Mouse (Mus musculus) liver, postnatal 0 days (tissue): ENCODE results near the gene Drd1. TPM values are rescaled to one million over a fixed set of nuclear protein-coding genes. Genes with fewer than 3 reads are reported as not detected.

Experiments
- ATAC-seq: fragments of 200-750 bp; cut with Nextera tagmentation; 2 replicates; pipeline ENCODE4 v1.8.0; 2017; ENCODE audit warnings: mild to moderate bottlenecking, moderate library complexity
- DNase-seq: peaks from one replicate; pipeline ENCODE4 v3.0.0-alpha.2; 2016
- H3K27ac ChIP-seq: fragments of 300-500 bp; sonication (generic); 2 replicates; pipeline ENCODE4 v1.5.1; 2014; ENCODE audit warnings: antibody characterized with exemption, moderate library complexity, mild to moderate bottlenecking, low read depth
- H3K27me3 ChIP-seq: fragments of 300-500 bp; sonication (generic); 2 replicates; pipeline ENCODE4 v1.6.1; 2014; ENCODE audit warnings: low read length, control low read depth, mixed read lengths; ENCODE audit not compliant: insufficient read depth
- H3K36me3 ChIP-seq: fragments of 300-500 bp; sonication (generic); replicated peaks from 2 replicates; pipeline ENCODE4 v1.6.1; 2014; ENCODE audit warnings: mild to moderate bottlenecking, control low read depth, low read length, moderate library complexity, mixed read lengths; ENCODE audit not compliant: insufficient read depth
- H3K4me1 ChIP-seq: fragments of 300-500 bp; sonication (generic); 2 replicates; pipeline ENCODE4 v1.6.1; 2014; ENCODE audit warnings: antibody characterized with exemption, mild to moderate bottlenecking, control low read depth; ENCODE audit not compliant: insufficient read depth
- H3K4me2 ChIP-seq: fragments of 300-500 bp; sonication (generic); 2 replicates; pipeline ENCODE4 v1.6.1; 2014; ENCODE audit warnings: low read depth, mild to moderate bottlenecking, low read length, moderate library complexity, mixed read lengths
- H3K4me3 ChIP-seq: fragments of 300-500 bp; sonication (generic); 2 replicates; pipeline ENCODE4 v1.5.1; 2014; ENCODE audit warnings: low read depth, low read length
- H3K9ac ChIP-seq: fragments of 300-500 bp; sonication (generic); replicated peaks from 2 replicates; pipeline ENCODE4 v1.6.1; 2014; ENCODE audit warnings: mild to moderate bottlenecking, moderate library complexity
- H3K9me3 ChIP-seq: fragments of 300-500 bp; sonication (generic); 2 replicates; pipeline ENCODE4 v1.6.1; 2016; ENCODE audit warnings: mild to moderate bottlenecking, control low read depth, low read length, mixed read lengths
- CTCF ChIP-seq: sonication (generic); IDR thresholded peaks from 2 replicates; pipeline ENCODE4 v1.5.1; 2016; ENCODE audit warnings: antibody characterized with exemption, low read depth
- EP300 ChIP-seq: IDR thresholded peaks from 2 replicates; pipeline ENCODE4 v1.6.1; 2016; ENCODE audit warnings: antibody characterized with exemption, low read depth, mild to moderate bottlenecking
- WGBS: fragments of 180-500 bp; shearing (Covaris S2); extraction: QIAGEN DNeasy Blood & Tissue Kit; methylation state at CpG from one replicate; pipeline ENCODE4 v1.1.7; 2014; ENCODE audit not compliant: insufficient replicate concordance; 5-methylcytosine and 5-hydroxymethylcytosine counted together
- polyA plus RNA-seq: library from polyadenylated mRNA; unstranded; fragments of >200 nt; fragmentation: Nextera tagmentation; extraction: Ambion mirVana; gene quantifications from 2 replicates; pipeline ENCODE4 v1.2.1, GENCODE M21; 2015

Drd1 gene
- polyA plus RNA-seq, 1 experiment from 2014 or later, result not detected

DNA sequence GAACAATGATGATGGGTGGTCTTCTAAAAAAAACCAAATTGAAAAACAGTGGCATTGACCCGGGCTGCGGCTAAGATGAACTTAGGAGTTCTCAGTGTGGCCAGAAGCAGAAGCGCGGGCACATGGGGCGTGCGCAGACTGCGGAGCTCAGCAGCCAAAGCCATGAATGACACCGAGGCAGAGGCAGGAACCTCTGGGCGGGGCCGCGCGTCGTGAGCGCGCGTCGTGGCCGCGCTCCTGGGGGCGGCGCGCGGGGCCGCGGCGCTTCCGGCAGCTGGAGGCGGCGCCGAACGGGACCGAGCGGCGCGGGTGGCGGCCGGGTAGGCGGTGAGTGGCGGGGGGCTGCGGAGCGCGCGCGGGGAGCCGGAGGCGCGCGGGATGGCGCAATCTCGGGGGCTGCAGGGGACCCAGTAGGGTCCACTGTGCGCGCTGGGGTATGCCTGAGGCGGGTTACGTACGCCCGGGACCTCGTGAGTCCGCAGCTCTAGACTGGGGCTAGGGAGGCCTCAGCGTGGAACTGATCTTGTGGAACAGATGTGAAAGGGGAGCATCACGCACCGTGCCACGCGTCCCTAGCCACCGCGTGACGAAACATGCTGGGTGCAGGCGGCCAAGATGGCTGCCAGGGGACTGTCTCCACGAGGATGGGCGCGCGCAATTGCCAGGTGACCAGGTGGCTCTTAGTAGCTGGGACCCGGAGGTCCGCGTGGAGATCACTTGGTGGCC, 16.3 kb upstream of the Drd1 start, which contains the start of gene Sfxn1:
Gene Sfxn1 (plus strand): TSS at position 264 of the 726 bp plus-strand sequence.
- Histone ChIP-seq H3K9me3 (no peaks in the 10 kb centered on the region), H3K36me3 (0 out of 2 replicates have a peak, but pooled peaks cover 3% of the 10 kb centered on the region), H3K9ac (peak within 1 kb of the TSS; percentile 95), H3K4me2 (peak within 1 kb of the TSS; percentile 71), H3K27ac (peak within 1 kb of the TSS; percentile 98), H3K27me3 (no peaks in the 10 kb centered on the region), H3K4me3 (peak within 1 kb of the TSS; percentile 89), H3K4me1 (peaks cover 30% of the 10 kb centered on the region)
- TF ChIP-seq CTCF (no peak), EP300 (no peak)
- under 1% methylated on average over 74 of the region's 74 CpGs for WGBS
- peak; percentile 83 for ATAC-seq
- DNase-seq, result peak; percentile 88

DNA sequence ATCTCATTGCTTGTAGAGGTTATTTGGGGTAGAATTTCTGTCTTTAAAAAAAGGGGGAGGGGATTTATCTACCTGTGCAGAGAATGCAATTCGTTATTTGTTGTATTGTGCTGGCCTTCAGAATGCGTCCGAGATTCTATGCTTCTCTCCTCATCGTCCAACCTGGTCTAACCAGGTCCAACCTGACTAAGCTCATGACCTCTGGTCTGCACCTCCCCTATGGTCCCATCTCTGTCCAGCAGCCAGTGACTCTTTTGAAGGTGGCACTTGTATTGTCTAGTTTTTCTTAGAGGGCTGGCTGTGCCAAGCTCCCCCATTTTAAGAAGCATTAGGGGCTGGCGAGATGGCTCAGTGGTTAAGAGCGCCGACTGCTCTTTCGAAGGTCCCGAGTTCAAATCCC, 15.5 kb upstream of the Drd1 start:
- no peak overlapping the region for H3K4me3 ChIP-seq
- no peak for TF ChIP-seq EP300
- no peak for TF ChIP-seq CTCF
- peaks cover 23% of the 10 kb centered on the region for H3K4me1 ChIP-seq
- no peak overlapping the region for H3K27ac ChIP-seq
- H3K27me3 ChIP-seq, result no peaks in the 10 kb centered on the region
- ATAC-seq, result no peak
- H3K4me2 ChIP-seq, result no peak overlapping the region
- 0 out of 2 replicates have a peak, but pooled peaks cover 3% of the 10 kb centered on the region for H3K36me3 ChIP-seq
- no peak overlapping the region for H3K9ac ChIP-seq
- H3K9me3 ChIP-seq, result no peaks in the 10 kb centered on the region
- 86% methylated on average over 9 of the region's 9 CpGs for WGBS
- no peak for DNase-seq

DNA sequence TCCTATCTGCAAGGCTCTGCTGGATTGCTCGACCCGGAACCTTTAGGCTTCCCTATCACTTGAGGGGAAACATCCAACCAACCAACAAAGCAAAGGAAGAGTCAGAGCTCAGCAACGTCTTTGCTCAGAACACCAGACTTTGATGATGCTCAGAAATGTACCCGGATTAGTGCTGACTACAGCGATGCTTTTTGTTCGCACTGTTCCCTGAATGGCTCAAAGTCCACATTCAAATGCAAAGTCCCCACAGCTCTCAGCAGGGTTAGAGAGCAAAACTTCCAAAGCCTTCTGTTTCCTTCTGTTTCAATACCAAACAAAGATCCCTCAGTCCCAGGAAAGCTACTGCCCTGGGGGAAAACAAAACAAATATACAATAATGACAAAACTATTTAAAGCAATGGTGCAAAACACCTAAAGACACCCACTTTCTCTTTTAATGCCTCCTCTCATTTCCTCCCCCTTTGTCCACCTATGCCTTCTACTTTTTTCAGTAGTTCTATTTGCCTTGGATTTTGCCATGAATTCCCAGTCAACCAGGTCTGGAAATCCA, 12.2 kb upstream of the Drd1 start:
- 40% methylated on average over 6 of the region's 6 CpGs for WGBS
- H3K27ac ChIP-seq, result peak overlapping the region; percentile 62; the same call in 1 of the 2 replicates
- no peak overlapping the region for H3K9ac ChIP-seq
- no peaks in the 10 kb centered on the region for H3K27me3 ChIP-seq
- H3K4me1 ChIP-seq, result peaks cover 5% of the 10 kb centered on the region; the same call in 1 of the 2 replicates
- no peaks in the 10 kb centered on the region for H3K36me3 ChIP-seq
- H3K9me3 ChIP-seq, result no peaks in the 10 kb centered on the region
- no peak overlapping the region for H3K4me3 ChIP-seq
- no peak overlapping the region for H3K4me2 ChIP-seq
- TF ChIP-seq EP300 (no peak), CTCF (no peak)
- no peak for ATAC-seq
- no peak for DNase-seq

DNA sequence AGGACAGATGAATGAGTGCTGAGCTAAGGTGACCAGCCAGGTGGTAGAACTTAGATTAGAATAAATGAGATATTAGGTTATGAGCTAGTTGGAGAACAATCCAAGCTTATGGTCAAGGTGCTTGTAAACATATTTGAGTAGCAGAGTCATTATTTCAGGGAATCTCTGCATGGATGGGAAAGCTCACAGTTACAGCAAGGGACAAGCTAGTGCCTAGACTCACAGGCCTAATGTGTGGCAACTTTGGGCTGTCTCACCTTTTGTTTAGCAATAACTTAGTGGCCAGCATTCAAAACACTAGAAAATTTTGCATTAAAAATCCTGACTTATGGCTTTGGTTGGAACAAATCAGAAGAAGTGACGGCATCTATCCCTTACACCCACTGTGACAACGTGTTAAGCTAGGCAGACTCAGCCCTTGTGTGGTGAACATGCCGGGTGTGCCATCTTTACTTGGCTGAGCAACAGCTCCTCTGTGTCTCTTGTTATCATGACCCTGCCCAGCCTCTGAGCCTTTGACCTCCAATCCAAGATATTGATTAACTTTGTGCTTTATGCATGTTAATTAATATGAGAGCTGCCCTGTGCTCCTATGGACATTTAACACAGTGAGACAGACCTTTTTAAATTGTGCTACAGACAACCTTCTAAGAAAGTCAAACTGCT, 10.7 kb upstream of the Drd1 start:
- Histone ChIP-seq H3K4me3 (no peak overlapping the region), H3K4me2 (no peak overlapping the region), H3K27ac (no peak overlapping the region), H3K36me3 (no peaks in the 10 kb centered on the region), H3K9me3 (no peaks in the 10 kb centered on the region), H3K27me3 (no peaks in the 10 kb centered on the region), H3K4me1 (peaks cover 5% of the 10 kb centered on the region; the same call in 1 of the 2 replicates), H3K9ac (no peak overlapping the region)
- WGBS, result 69% methylated on average over 3 of the region's 3 CpGs
- no peak for DNase-seq
- ATAC-seq, result peak; percentile 83
- TF ChIP-seq EP300 (no peak), CTCF (no peak)

DNA sequence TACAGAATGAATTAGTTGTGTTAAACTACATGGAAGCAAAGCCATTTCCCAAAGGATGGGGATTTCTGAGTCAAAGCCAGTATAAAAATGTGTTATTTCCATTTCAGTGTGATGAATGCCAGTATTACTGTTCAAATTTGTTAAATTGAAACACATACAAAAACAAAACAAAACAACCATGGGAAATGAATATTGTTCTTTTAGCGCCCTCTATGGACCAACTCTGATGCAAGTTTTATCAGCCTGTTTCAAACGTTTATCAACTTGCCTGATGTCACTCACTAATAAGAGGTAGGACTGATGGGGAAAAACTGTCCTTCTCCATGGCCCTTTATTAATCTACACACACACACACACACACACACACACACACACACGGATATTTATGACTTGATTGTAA, 7.8 kb upstream of the Drd1 start:
- Histone ChIP-seq H3K9me3 (no peaks in the 10 kb centered on the region), H3K27me3 (no peaks in the 10 kb centered on the region), H3K36me3 (no peaks in the 10 kb centered on the region), H3K9ac (no peak overlapping the region), H3K4me2 (no peak overlapping the region), H3K4me3 (no peak overlapping the region), H3K4me1 (peaks cover 4% of the 10 kb centered on the region; the same call in 1 of the 2 replicates), H3K27ac (no peak overlapping the region)
- ATAC-seq (no peak), DNase-seq (no peak)
- TF ChIP-seq CTCF (peak; percentile 63), EP300 (no peak)
- WGBS, result under 1% methylated on average over 3 of the region's 3 CpGs

DNA sequence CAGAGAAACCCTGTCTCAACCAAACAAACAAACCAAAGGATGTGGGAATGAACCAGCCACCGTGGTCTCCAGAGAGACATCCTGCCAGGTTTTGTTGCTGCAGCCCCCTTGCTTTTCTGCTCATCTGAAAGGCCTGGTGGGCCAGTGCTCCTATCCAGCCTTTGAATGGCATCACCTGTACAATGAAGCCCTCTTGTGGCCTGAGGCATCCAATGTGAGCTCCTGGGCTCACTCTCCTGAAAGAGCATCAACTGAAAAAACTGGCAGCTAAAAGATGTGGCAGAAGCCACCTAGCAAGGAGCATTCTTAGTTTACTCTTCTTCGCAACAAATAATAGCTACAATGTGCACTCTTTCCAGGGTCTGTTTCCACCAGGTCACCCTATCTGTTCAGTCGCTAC, 6.6 kb upstream of the Drd1 start:
- no peak overlapping the region for H3K9ac ChIP-seq
- 69% methylated on average over 3 of the region's 3 CpGs for WGBS
- H3K4me2 ChIP-seq, result no peak overlapping the region
- H3K4me3 ChIP-seq, result no peak overlapping the region
- ATAC-seq (no peak), DNase-seq (no peak)
- no peaks in the 10 kb centered on the region for H3K9me3 ChIP-seq
- no peaks in the 10 kb centered on the region for H3K36me3 ChIP-seq
- H3K27me3 ChIP-seq, result no peaks in the 10 kb centered on the region
- H3K4me1 ChIP-seq, result no peaks in the 10 kb centered on the region
- TF ChIP-seq EP300 (no peak), CTCF (no peak)
- no peak overlapping the region for H3K27ac ChIP-seq
